Mouse (Mus musculus) E14TG2a.4 (cell line): Measurements from ENCODE around the gene Dennd4b.
"Not testable (repeated sequence)": the region's sequence is repeated elsewhere in the genome, so short reads cannot be mapped to it uniquely, and the experiment has no call there.

ENCODE experiments used
- H3K27me3 ChIP-seq: 2 replicates; pipeline ENCODE4 v1.6.1; 2014; ENCODE audit warnings: low read length, control low read depth; ENCODE audit not compliant: insufficient read depth
- H3K36me3 ChIP-seq: 2 replicates; pipeline ENCODE4 v1.6.1; 2014; ENCODE audit warnings: low read length, control low read depth; ENCODE audit not compliant: insufficient read depth
- H3K4me1 ChIP-seq: replicated peaks from 2 replicates; pipeline ENCODE4 v1.6.1; 2014; ENCODE audit warnings: low read depth, low read length, control low read depth
- H3K4me3 ChIP-seq: replicated peaks from 2 replicates; pipeline ENCODE4 v1.5.1; 2014; ENCODE audit warnings: mild to moderate bottlenecking, low read length
- H3K9me3 ChIP-seq: 2 replicates; pipeline ENCODE4 v1.6.1; 2014; ENCODE audit warnings: low read length, control low read depth
- CTCF ChIP-seq: conservative IDR thresholded peaks from 2 replicates; pipeline ENCODE4 v1.5.1; 2014; ENCODE audit warnings: low read length
- NANOG ChIP-seq: IDR thresholded peaks from 2 replicates; pipeline ENCODE4 v1.6.1; 2014; ENCODE audit warnings: borderline replicate concordance, low read length, mixed read lengths
- POU5F1 ChIP-seq: IDR thresholded peaks from 2 replicates; pipeline ENCODE4 v1.6.1; 2014; ENCODE audit warnings: low read length, borderline replicate concordance

The Dennd4b gene

DNA sequence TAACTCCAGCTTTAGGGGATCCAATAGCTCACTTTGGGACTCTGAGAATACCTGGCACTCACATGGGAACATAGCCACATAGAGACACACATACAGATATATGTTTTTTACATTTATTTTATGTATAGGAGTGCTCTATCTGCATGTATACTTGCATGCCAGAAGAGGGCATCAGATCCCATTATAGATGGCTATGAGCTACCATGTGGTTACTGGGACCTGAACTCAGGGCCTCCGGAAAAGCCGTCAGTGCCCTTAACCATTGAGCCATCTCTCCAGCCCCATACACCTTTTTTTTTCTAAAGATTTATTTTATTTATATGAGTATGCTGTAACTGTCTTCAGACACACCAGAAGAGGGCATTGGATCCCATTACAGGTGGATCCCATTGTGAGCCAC lies 19.2 kb downstream of the Dennd4b start:
- no peak for TF ChIP-seq NANOG
- no peak for TF ChIP-seq CTCF
- TF ChIP-seq POU5F1 = no peak
- H3K27me3 ChIP-seq = no peaks in the 10 kb centered on the region
- H3K4me1 ChIP-seq = no peaks in the 10 kb centered on the region; the same call in 1 of the 2 replicates
- peaks cover 18% of the 10 kb centered on the region for H3K36me3 ChIP-seq
- no peak overlapping the region for H3K4me3 ChIP-seq
- no peaks in the 10 kb centered on the region for H3K9me3 ChIP-seq

DNA sequence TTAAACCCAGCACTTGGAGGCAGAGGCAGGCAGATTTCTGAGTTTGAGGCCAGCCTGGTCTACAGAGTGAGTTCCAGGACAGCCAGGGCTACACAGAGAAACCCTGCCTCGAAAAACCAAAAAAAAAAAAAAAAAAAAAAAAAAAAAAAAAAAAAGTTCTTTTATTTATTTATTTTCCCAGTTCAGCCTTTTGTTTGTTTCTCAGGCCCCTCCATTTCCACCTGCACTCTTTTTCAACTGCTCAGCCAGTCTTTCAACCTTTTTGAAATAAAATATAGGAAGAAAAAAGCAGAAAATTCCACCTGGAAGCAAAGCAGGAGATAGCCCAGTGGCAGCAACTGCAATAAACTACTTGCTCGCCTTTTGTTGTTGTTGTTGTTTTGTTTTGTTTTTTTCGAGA lies 24.4 kb downstream of the Dennd4b start:
- H3K27me3 ChIP-seq, H3K9me3 ChIP-seq, H3K4me3 ChIP-seq, H3K36me3 ChIP-seq: not testable (repeated sequence)
- peaks cover 18% of the 10 kb centered on the region for H3K4me1 ChIP-seq

DNA sequence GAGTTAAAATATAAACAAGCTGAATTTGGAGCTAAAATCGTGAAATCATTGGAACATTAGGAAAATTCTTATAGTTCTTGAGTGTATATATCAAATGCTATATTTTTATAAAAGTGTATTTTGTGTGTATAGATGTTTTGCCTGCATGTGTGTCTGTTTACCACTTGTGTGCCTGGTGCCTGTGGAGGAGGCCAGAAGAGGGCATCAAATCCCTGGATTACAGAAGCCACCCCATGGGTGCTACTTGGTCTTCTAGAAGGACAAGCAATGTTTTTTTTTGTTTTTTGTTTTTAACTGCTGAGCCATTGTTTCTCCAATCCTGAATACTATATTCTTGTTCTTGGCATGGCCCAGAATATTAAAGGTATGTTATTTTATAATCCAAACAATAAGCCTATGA lies 25.6 kb downstream of the Dennd4b start:
- H3K27me3 ChIP-seq = no peaks in the 10 kb centered on the region
- H3K4me1 ChIP-seq = peaks cover 30% of the 10 kb centered on the region
- TF ChIP-seq CTCF (no peak), POU5F1 (no peak), NANOG (no peak)
- H3K36me3 ChIP-seq = peaks cover 9% of the 10 kb centered on the region
- H3K4me3 ChIP-seq = no peak overlapping the region
- no peaks in the 10 kb centered on the region for H3K9me3 ChIP-seq

DNA sequence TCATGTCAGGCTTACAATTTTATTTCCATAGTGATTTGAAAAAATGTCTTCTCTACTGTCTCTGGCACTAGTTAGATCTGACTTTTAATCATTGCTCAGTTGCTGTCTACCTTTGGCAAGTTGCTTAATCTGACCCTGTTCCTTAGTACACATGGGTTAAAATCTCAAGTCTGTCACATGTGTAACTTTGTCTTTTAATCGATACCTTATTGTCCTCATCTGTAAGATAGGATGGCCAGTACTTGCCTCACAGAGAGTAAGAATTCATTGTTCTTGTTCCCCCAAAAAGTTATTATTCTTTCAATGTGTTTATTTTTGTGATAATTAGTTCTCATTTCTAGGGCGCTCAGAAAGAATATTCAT lies 27.0 kb downstream of the Dennd4b start:
- H3K9me3 ChIP-seq = no peaks in the 10 kb centered on the region
- peak overlapping the region; percentile 87 for H3K4me3 ChIP-seq
- H3K27me3 ChIP-seq = no peaks in the 10 kb centered on the region
- H3K4me1 ChIP-seq = peaks cover 43% of the 10 kb centered on the region
- TF ChIP-seq NANOG (no peak), POU5F1 (no peak), CTCF (no peak)
- peaks cover 21% of the 10 kb centered on the region for H3K36me3 ChIP-seq

DNA sequence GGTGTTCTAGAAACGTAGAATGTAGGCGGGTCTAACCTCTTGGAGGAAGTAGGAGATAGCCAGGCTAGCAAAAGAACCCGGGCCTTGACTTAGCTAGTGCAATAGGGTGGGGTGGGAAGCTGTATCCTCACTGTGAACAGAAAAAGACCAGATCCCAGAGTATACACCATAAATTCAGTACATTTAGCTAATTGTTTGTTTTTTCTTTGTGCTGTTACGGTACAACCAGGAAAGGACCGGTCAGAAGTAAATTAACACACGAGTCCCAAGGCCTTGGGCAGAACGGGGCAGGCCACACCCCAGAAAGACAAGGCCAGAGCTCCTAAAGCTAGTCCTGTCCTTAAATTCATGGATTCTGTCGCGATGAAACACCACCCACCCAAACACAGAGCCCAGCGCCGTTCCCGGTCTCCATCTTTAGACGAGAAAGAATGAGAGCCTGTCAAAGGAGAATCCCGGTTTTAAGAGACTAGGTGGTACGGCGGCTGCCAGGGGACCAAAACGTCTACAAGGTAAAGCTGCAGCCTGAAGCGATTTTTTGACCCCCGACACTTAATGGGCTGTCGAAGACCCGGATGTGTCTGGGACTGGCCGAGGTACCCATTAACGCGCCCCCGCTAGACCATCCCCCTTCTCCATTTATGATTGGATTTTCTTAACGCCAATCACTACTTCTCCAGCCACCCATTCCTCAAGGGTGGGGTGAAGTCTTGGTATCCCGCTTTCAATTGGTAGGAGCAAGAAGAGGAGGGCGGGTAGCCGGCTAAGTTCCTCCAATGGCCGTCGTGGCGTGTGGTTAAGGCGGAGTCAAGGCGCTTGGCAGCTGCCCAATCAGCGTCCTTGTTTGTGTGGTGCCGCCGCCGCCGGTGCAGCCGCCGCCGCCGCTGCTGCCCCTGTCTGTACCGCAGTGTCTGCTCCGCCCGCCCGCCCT lies 27.6 kb downstream of the Dennd4b start, which contains the start of gene Gatad2b:
Gene Gatad2b, plus strand, starts transcription at position 834 of the 931 bp plus-strand sequence.
- no peaks in the 10 kb centered on the region for H3K9me3 ChIP-seq
- TF ChIP-seq NANOG (peak; percentile 10; the same call in 1 of the 2 replicates), POU5F1 (no peak)
- no peaks in the 10 kb centered on the region for H3K27me3 ChIP-seq
- H3K4me1 ChIP-seq = peaks cover 48% of the 10 kb centered on the region
- peak within 1 kb of the TSS; percentile 94 for H3K4me3 ChIP-seq
- peaks cover 26% of the 10 kb centered on the region for H3K36me3 ChIP-seq

DNA sequence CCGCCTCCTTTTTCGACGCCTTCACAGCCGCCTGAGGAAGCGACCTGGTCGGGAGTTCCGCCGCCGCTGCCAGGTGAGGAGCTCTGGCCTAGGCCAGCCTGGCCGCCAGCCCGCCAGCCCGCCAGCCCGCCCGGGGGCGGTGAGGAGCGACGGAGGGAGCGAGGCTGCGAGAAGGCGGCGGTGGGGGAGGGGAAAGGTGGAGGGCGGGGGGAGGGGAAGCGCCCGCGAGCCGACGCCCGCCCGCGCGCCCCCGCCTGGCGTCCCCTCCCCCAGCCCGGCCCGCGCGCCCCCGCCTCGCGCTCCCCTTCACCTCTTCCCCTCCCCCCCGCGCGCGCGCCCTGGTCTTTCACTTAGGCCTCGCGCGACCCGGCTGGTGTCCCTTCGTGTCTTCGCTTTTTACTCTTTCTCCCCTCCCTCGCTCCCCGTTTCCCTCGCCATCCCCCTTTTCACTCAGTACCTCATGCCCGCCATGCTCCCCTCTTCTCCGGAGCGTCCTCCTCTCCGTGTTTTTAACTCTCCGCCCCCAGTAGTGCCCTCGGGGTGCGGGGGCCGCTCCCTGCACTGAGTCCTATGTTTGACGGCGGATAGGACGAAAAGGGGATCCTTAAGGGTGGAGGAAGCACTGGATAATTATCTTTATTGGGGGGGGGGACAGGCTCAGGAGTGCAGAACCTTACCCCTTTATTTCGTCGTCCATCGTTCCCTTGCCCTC lies 28.5 kb downstream of the Dennd4b start:
- no peaks in the 10 kb centered on the region for H3K9me3 ChIP-seq
- H3K36me3 ChIP-seq = peaks cover 31% of the 10 kb centered on the region
- no peaks in the 10 kb centered on the region for H3K27me3 ChIP-seq
- TF ChIP-seq NANOG (no peak), POU5F1 (no peak), CTCF (no peak)
- H3K4me1 ChIP-seq = peaks cover 55% of the 10 kb centered on the region
- H3K4me3 ChIP-seq = peak overlapping the region; percentile 94

DNA sequence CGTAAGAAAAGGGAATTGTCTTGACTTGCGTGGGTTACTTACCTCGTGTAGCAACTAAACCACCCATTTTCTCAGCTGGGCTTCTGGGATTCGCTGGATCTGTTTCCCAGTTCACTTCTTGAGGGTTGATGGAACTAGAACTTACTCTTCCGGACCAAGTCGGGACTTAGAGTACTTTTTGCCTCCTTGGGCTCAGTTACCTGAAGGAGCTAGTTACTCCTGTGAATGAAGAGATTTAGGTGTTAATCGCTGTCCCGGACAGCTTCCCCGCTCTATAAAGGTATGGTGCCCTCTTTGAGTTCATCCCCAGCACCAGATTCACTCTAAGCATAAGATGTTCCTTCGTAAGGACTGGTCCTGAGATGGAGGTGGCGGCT lies 29.1 kb downstream of the Dennd4b start:
- Histone ChIP-seq H3K4me3 (peak overlapping the region; percentile 94), H3K27me3 (no peaks in the 10 kb centered on the region), H3K4me1 (peaks cover 59% of the 10 kb centered on the region), H3K9me3 (no peaks in the 10 kb centered on the region), H3K36me3 (peaks cover 31% of the 10 kb centered on the region)
- TF ChIP-seq NANOG (no peak), POU5F1 (no peak), CTCF (no peak)

DNA sequence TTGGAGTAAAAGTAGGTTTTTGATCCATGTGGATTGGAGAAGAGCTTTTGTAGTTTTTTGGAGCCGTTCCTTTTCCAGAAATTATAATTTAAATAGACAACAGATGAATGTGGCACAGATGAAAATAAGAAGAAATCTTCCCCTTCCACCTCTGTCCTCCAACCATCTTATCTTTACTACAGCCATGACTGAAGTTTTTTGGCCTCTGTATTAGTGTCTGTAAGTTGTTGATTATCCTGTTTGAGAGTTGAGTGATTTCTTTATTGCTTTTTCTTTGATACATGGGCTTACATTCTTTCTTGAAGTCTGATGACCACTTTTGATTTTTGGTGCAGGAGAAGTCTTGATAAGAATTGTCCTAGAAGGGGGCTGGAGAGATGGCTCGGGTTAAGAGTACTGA lies 29.7 kb downstream of the Dennd4b start:
- H3K27me3 ChIP-seq = no peaks in the 10 kb centered on the region
- no peaks in the 10 kb centered on the region for H3K9me3 ChIP-seq
- peaks cover 31% of the 10 kb centered on the region for H3K36me3 ChIP-seq
- H3K4me3 ChIP-seq = peak overlapping the region; percentile 94
- TF ChIP-seq POU5F1 = no peak
- TF ChIP-seq CTCF = no peak
- no peak for TF ChIP-seq NANOG
- peaks cover 65% of the 10 kb centered on the region for H3K4me1 ChIP-seq
